Mouse (Mus musculus): ENCODE data around the gene Impdh2.

DNA sequence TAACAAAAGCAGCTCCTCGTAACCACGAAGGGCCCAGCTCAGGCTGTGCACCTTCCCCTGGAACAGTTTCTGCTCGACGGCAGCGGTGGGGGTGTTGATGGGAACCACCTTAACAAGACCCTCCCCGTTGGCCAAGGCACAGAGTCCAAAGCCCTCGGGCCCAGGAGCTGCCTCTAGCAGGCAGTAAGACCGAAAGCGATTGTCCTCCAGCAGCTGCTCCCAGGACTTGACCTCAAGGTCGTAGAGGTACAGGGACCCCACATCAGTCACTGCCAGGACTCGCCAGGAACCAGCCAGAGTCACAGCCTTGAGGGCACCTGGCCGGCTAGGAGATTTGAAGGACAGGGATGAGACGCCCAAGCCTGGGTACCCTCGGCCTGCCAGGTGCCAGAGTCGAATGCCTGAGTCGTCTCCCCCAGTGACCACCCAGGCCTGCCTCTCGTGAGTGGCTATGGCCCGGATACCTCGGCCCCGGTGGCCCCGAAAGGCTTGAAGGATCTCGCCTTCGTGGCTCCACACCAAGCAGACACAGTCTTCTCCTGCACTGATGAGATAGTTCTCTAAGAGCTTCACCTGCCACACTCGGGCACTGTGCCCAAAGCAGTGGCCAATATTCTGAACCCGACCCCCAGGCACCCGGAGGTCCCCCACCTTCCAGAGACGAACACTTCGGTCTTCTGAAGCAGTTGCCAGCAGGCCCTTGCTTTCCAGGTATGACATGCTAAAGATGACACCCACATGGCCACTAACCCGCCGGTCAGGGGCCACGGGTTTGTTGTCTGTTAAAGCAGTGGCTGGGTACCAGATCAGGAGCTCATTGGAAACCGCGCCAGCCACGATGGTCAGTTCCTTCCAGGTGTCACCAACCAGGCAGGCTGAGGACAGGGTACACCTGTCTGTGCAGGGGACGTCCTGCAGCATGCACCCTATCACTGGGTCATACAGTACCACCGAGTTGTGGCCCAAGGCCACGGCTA is 15.5 kb downstream of the Impdh2 start:
- TF ChIP-seq CTCF (IDR thresholded peaks at IDR 0.05; ENCODE audit: low read depth) (no peak), EP300 (IDR thresholded peaks at IDR 0.05; ENCODE audit: low read depth) (no peak)

Data from liver, postnatal 0 days (tissue).